8 mouse cellular contexts compared by ENCODE assay signal in the genomic region with DNA sequence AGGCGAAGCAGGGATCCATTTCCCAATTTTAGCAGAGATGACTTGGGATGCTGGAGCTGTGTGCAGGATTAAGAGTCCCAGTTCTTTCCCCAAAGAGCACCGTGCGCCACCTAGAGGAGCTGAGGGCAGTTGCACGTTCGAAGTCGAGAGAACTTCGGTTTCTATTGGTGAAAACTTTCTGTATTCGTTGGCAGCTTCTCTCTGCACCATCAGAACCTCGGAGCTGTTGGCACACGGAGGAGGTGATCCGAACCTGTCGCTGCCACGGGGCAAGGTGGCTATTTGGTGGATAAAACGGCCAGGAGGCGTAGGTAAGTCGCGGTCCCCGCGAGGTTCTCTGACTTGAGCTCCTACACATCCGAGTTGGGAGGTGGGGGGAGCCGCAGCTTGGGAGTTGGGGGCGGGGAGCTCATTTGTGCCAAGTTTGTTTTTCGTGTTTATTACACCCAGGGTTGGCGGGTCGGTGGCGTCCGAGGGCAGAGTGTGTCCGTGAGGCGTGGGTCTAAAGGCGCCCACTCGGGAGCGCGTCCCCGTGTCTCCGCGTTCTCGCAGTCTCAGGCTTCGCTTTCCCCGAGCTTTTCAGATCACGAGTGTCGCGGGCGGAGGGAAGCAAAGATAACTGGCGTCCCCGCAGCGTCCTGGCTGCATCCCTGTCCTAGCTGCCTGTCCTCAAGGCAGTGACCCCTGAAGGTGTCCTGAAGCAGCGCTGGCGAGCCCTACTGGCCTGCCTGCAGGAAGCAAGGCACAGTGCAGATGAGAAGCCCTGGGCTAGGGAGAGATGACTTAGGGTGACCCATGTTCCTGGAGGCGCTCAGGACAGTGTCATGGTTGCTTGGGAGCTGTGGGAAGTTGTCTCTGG. TPM values are rescaled to one million over a fixed set of nuclear protein-coding genes. Genes with fewer than 3 reads are reported as not detected.
A peak's percentile ranks its signal among the peaks of the same experiment; 100 is the strongest.
DNase-seq lines count a peak whose midpoint lies in the region; ATAC-seq and TF ChIP-seq lines count a peak whose summit lies in the region.

Gene Rubcnl (plus strand): TSS at position 172 of the 859 bp plus-strand sequence.

- in situ Hi-C loops in ES-E14 (cut with MboI; ENCODE audit: low sequenced_read_pairs in 2 of 2, unreplicated experiment in 2 of 2) = no loop called here

- H3K4me1 ChIP-seq in ES-E14 (ENCODE audit: control insufficient read depth in 2 of 2, insufficient read depth in 2 of 2, low read length in 2 of 2, poor library complexity in 1 of 2) = 0 out of 4 replicates have a peak, but pooled peaks cover 0 to 2% of the 10 kb centered on the region in 2 experiments
- no peaks in the 10 kb centered on the region for H3K4me1 ChIP-seq in forebrain, embryonic 14.5 days (ENCODE audit: control insufficient read depth, insufficient read depth, low read length)
- no peaks in the 10 kb centered on the region for H3K4me1 ChIP-seq in lung, embryonic 14.5 days (ENCODE audit: insufficient read depth)
- H3K4me1 ChIP-seq in olfactory bulb, adult 2 months (ENCODE audit: control insufficient read depth, insufficient read depth, low read length) = peaks cover 7% of the 10 kb centered on the region; the same call in 1 of the 2 replicates

- H3K27ac ChIP-seq in ES-E14 (ENCODE audit: insufficient read depth, low read depth, low read length, poor library complexity, severe bottlenecking) = no peak within 1 kb of the TSS
- H3K27ac ChIP-seq in forebrain, embryonic 14.5 days (ENCODE audit: low read depth, low read length) = no peak within 1 kb of the TSS
- no peak within 1 kb of the TSS for H3K27ac ChIP-seq in lung, embryonic 14.5 days (ENCODE audit: low read depth)
- H3K27ac ChIP-seq in olfactory bulb, adult 2 months (ENCODE audit: insufficient read depth, low read depth, low read length) = no peak within 1 kb of the TSS

- ATAC-seq in forebrain, embryonic 14.5 days = peak; percentile 79
- peak; percentile 79 for ATAC-seq in lung, embryonic 14.5 days (ENCODE audit: insufficient read depth)

- peak; percentile 88 for DNase-seq in ES-E14 (ENCODE audit: low read depth, low spot score)
- DNase-seq in cerebellum, adult 11 months = peak; percentile 24
- peak; percentile 91 for DNase-seq in forebrain, embryonic 14.5 days (ENCODE audit: low spot score)
- DNase-seq in heart, postnatal 25 days (ENCODE audit: low spot score) = peak; percentile 26
- peak; percentile 77 for DNase-seq in layer of hippocampus, adult 11-12 months (ENCODE audit: low spot score)
- peak; percentile 97 for DNase-seq in lung, embryonic 14.5 days
- DNase-seq in thymus, adult 18-20 months = peak; percentile 36 to 44

- H3K9me3 ChIP-seq in ES-E14 (ENCODE audit: control insufficient read depth, insufficient read depth, low read depth, low read length) = no peaks in the 10 kb centered on the region
- no peaks in the 10 kb centered on the region for H3K9me3 ChIP-seq in forebrain, embryonic 14.5 days (replicated peaks; ENCODE audit: control insufficient read depth, low read length)
- H3K9me3 ChIP-seq in lung, embryonic 14.5 days (ENCODE audit: low read depth, low read length) = no peaks in the 10 kb centered on the region

- TF ChIP-seq POLR2A in olfactory bulb, adult 2 months (IDR thresholded peaks at IDR 0.05; ENCODE audit: insufficient read depth, low read depth, low read length) = no peak

- H3K27me3 ChIP-seq in forebrain, embryonic 14.5 days (replicated peaks; ENCODE audit: control insufficient read depth, insufficient read depth, low read length) = no peaks in the 10 kb centered on the region
- H3K27me3 ChIP-seq in lung, embryonic 14.5 days (ENCODE audit: insufficient read depth, low read length) = no peaks in the 10 kb centered on the region

- H3K36me3 ChIP-seq in ES-E14 (ENCODE audit: control insufficient read depth, insufficient read depth, low read length, poor library complexity, severe bottlenecking) = no peaks in the 10 kb centered on the region
- H3K36me3 ChIP-seq in forebrain, embryonic 14.5 days (ENCODE audit: control insufficient read depth, insufficient read depth, low read length) = no peaks in the 10 kb centered on the region
- H3K36me3 ChIP-seq in lung, embryonic 14.5 days (ENCODE audit: insufficient read depth) = no peaks in the 10 kb centered on the region

- intact Hi-C loops in heart, postnatal 25 days (cut with DNase I) = no loop called here

- peak within 1 kb of the TSS; percentile 57 for H3K9ac ChIP-seq in ES-E14 (ENCODE audit: insufficient read depth, low read depth, low read length, poor library complexity, severe bottlenecking)
- peak within 1 kb of the TSS; percentile 60 for H3K9ac ChIP-seq in forebrain, embryonic 14.5 days (ENCODE audit: low read length)
- H3K9ac ChIP-seq in lung, embryonic 14.5 days = peak within 1 kb of the TSS; percentile 55

- peak within 1 kb of the TSS; percentile 90 for H3K4me2 ChIP-seq in forebrain, embryonic 14.5 days (ENCODE audit: low read length)
- peak within 1 kb of the TSS; percentile 86 for H3K4me2 ChIP-seq in lung, embryonic 14.5 days

- peak within 1 kb of the TSS; percentile 67 to 68 for H3K4me3 ChIP-seq in ES-E14 (ENCODE audit: insufficient read depth in 1 of 2, low read depth in 1 of 2, low read length in 2 of 2, poor library complexity in 1 of 2, severe bottlenecking in 1 of 2)
- H3K4me3 ChIP-seq in forebrain, embryonic 14.5 days (ENCODE audit: low read depth, low read length) = peak within 1 kb of the TSS; percentile 42
- H3K4me3 ChIP-seq in lung, embryonic 14.5 days (ENCODE audit: low read depth, low read length) = peak within 1 kb of the TSS; percentile 49
- peak within 1 kb of the TSS; percentile 58 for H3K4me3 ChIP-seq in olfactory bulb, adult 2 months (ENCODE audit: insufficient read depth, low read depth, low read length)

- WGBS in forebrain, embryonic 14.5 days = 3% methylated on average over 49 of the region's 49 CpGs
- WGBS in lung, embryonic 14.5 days = 1% methylated on average over 49 of the region's 49 CpGs
- under 1% methylated on average over 49 of the region's 49 CpGs for WGBS in olfactory bulb, adult 2 months

- TF ChIP-seq CTCF in lung, embryonic 14.5 days (IDR thresholded peaks at IDR 0.05; ENCODE audit: low read depth) = peak; percentile 90
- peak; percentile 78 for TF ChIP-seq CTCF in olfactory bulb, adult 2 months (IDR thresholded peaks at IDR 0.05; ENCODE audit: insufficient read depth, low read depth, low read length)

TF ChIP-seq in ES-E14, 5 proteins besides CTCF, POLR2A, EP300 and RAD21:
- TF ChIP-seq ZNF384 (IDR thresholded peaks at IDR 0.05; ENCODE audit: low read depth, low read length) = no peak
- peak; percentile 72; the same call in 1 of the 2 replicates for TF ChIP-seq ZC3H11A (IDR thresholded peaks at IDR 0.05; ENCODE audit: borderline replicate concordance, low read depth, low read length)

RNA-seq across cellular contexts. Expression of gene Rubcnl, which starts in this region (rescaled TPM):
- 0.09 TPM in 1 of 2 replicates, not detected in the other for total RNA-seq in ES-E14 (2012; rRNA removed)
- polyA plus RNA-seq in forebrain, embryonic 14.5 days (2014; fragmentation: Nextera tagmentation; extraction: Ambion mirVana) = 0.19 and 0.30 TPM in 2 replicates
- 1 to 10 TPM in 1 of 2 experiments, under 1 TPM in 1; 0.49 to 1.1 TPM for total RNA-seq in heart, postnatal 25 days (2021)
- polyA plus RNA-seq in lung, embryonic 14.5 days (2014; fragmentation: Nextera tagmentation; extraction: Ambion mirVana) = 0.35 and 0.89 TPM in 2 replicates
- polyA plus RNA-seq in olfactory bulb, adult 2 months (2012; ENCODE audit: insufficient read depth, insufficient read length, low replicate concordance, missing spikeins) = not detected in 2 replicates

Comparison
In these comparisons a context has a peak if more than half of its experiments do, and no peak if none do; other contexts are left out.
1. Peak in DNase-seq, H3K4me3 ChIP-seq and H3K9ac ChIP-seq in ES-E14; RNA of the gene not detected or under 1 TPM.
2. Peak in DNase-seq, ATAC-seq, H3K4me3 ChIP-seq, H3K9ac ChIP-seq and H3K4me2 ChIP-seq in forebrain, embryonic 14.5 days; RNA of the gene not detected or under 1 TPM.
3. Peak in DNase-seq, ATAC-seq, H3K4me3 ChIP-seq, H3K9ac ChIP-seq and H3K4me2 ChIP-seq in lung, embryonic 14.5 days; RNA of the gene not detected or under 1 TPM.
4. DNase-seq: peak in every context shown above with its lines; median percentile 97 in lung, embryonic 14.5 days; 91 in forebrain, embryonic 14.5 days; 88 in ES-E14; 77 in layer of hippocampus, adult 11-12 months; 40 in thymus, adult 18-20 months; 26 in heart, postnatal 25 days; 24 in cerebellum, adult 11 months.